Mouse (Mus musculus) megakaryocyte-erythroid progenitor cell, adult 5-6 weeks (primary cell): ENCODE measurements around the gene Nmt1. TPM values are rescaled to one million over a fixed set of nuclear protein-coding genes. Genes with fewer than 3 reads are reported as not detected.

Experiments used
- ATAC-seq: replicated peaks from 2 replicates; pipeline ENCODE4 v1.8.0; 2016; ENCODE audit warnings: mild to moderate bottlenecking, inconsistent platforms; ENCODE audit not compliant: severe bottlenecking, poor library complexity, low FRiP score, low TSS enrichment
- total RNA-seq, 2 experiments: library from RNA; stranded (forward) in 1 of 2; stranded (reverse) in 1 of 2; fragments of 200-1000, 215-1000 nt in 1 of 2; fragments of >200 nt in 1 of 2; fragmentation: Nextera tagmentation in 1 of 2; gene quantifications; 2 replicates each; pipeline ENCODE4 v1.2.3; 2014 to 2017

Gene Nmt1
- total RNA-seq, 2 experiments from 2014 or later: 33.2 to 42.0 TPM

GRCm38 (mm10) chr11:103036881-103037465 is 9.0 kb downstream of the Nmt1 start:
- ATAC-seq: no peak

GRCm38 (mm10) chr11:103038037-103038436 is 10.0 kb downstream of the Nmt1 start:
- ATAC-seq: no peak

GRCm38 (mm10) chr11:103042828-103043227 is 14.8 kb downstream of the Nmt1 start:
- ATAC-seq: no peak

GRCm38 (mm10) chr11:103043982-103044381 is 16.0 kb downstream of the Nmt1 start:
- ATAC-seq: no peak

- ATAC-seq: no peak
These were observed 18.3 kb downstream of the Nmt1 start for GRCm38 (mm10) chr11:103046286-103046685.

GRCm38 (mm10) chr11:103049611-103050010 is 21.6 kb downstream of the Nmt1 start:
- no peak for ATAC-seq

GRCm38 (mm10) chr11:103050153-103050552 is 22.2 kb downstream of the Nmt1 start:
- no peak for ATAC-seq

- ATAC-seq: no peak
These were observed 23.3 kb downstream of the Nmt1 start for GRCm38 (mm10) chr11:103051249-103051691.

- no peak for ATAC-seq
These were observed 24.1 kb downstream of the Nmt1 start for GRCm38 (mm10) chr11:103052078-103052477.

GRCm38 (mm10) chr11:103053191-103054076 is 25.4 kb downstream of the Nmt1 start:
- no peak for ATAC-seq

GRCm38 (mm10) chr11:103054798-103055197 is 26.8 kb downstream of the Nmt1 start:
- ATAC-seq: peak; percentile 64; the same call in 1 of the 2 replicates

GRCm38 (mm10) chr11:103056636-103057035 is 28.6 kb downstream of the Nmt1 start:
- ATAC-seq: no peak

GRCm38 (mm10) chr11:103058499-103059085 is 30.6 kb downstream of the Nmt1 start:
- no peak for ATAC-seq

- no peak for ATAC-seq
These were observed 38.4 kb downstream of the Nmt1 start for GRCm38 (mm10) chr11:103066191-103067050.

GRCm38 (mm10) chr11:103067051-103067361 is 39.0 kb downstream of the Nmt1 start:
- no peak for ATAC-seq

GRCm38 (mm10) chr11:103067457-103068001 is 39.5 kb downstream of the Nmt1 start:
- peak; percentile 34; the same call in 1 of the 2 replicates for ATAC-seq

GRCm38 (mm10) chr11:103068272-103068671 is 40.3 kb downstream of the Nmt1 start:
- ATAC-seq: no peak

- no peak for ATAC-seq
These were observed 40.9 kb downstream of the Nmt1 start for GRCm38 (mm10) chr11:103068884-103069283.

- ATAC-seq: no peak
These were observed 41.7 kb downstream of the Nmt1 start for GRCm38 (mm10) chr11:103069731-103070130.
